ENCODE assay signal across 19 mouse cellular contexts in the genomic region with DNA sequence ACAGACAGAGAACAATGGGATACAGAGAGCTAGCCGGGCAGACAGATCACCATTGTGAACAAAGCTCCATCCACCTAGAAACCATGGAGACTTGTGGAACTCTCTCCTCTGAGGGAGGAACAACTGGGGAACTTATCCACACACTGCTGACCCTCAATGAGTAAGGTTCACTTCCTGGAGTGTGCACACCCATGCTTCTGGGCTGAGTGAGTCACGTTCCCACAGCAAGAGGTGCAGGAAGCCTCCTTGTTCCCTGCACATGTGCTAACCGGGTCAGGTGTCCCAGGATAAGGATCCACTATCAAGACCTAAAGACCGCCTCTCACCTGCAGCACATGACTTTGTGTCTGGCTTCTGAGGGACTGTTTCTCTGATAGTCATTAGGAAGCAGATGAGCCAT. TPM values are rescaled to one million over a fixed set of nuclear protein-coding genes. Genes with fewer than 3 reads are reported as not detected.
DNase-seq lines count a peak whose midpoint lies in the region; ATAC-seq and TF ChIP-seq lines count a peak whose summit lies in the region.
"Had no signal": no experiment of that assay in that cellular context is flagged by ENCODE, and none has a peak within 500 bp of the region (broad histone marks: within the 10 kb centered on the region; RNA-seq: fewer than 3 reads in every experiment).

No protein-coding gene starts in this region.

- H3K9me3 ChIP-seq in heart, embryonic 15.5 days (replicated peaks), result no peaks in the 10 kb centered on the region
- H3K9me3 ChIP-seq in heart, embryonic 10.5 days, result no peaks in the 10 kb centered on the region
- H3K9me3 ChIP-seq in lung, embryonic 14.5 days (ENCODE audit: low read depth, low read length), result no peaks in the 10 kb centered on the region
- H3K9me3 ChIP-seq in intestine, postnatal 0 days (ENCODE audit: control insufficient read depth), result no peaks in the 10 kb centered on the region
- H3K9me3 ChIP-seq in stomach, embryonic 16.5 days (replicated peaks; ENCODE audit: control insufficient read depth, low read length), result no peaks in the 10 kb centered on the region
- H3K9me3 ChIP-seq in midbrain, embryonic 16.5 days (replicated peaks; ENCODE audit: control insufficient read depth, low read length, poor library complexity, severe bottlenecking), result no peaks in the 10 kb centered on the region
- H3K9me3 ChIP-seq: embryonic facial prominence, embryonic 12.5 days had no signal

- no peak overlapping the region for H3K27ac ChIP-seq in heart, embryonic 15.5 days
- no peak overlapping the region for H3K27ac ChIP-seq in heart, embryonic 10.5 days
- peak overlapping the region; percentile 24; the same call in 1 of the 2 replicates for H3K27ac ChIP-seq in lung, embryonic 14.5 days (ENCODE audit: low read depth)
- peak overlapping the region; percentile 81 for H3K27ac ChIP-seq in intestine, postnatal 0 days (ENCODE audit: low read depth, low read length)
- peak overlapping the region; percentile 28 for H3K27ac ChIP-seq in stomach, embryonic 16.5 days (ENCODE audit: low read length)
- no peak overlapping the region for H3K27ac ChIP-seq in midbrain, embryonic 16.5 days (ENCODE audit: low read length)
- H3K27ac ChIP-seq: embryonic facial prominence, embryonic 12.5 days; liver, embryonic 14.5 days had no signal

- TF ChIP-seq CTCF in lung, embryonic 14.5 days (IDR thresholded peaks at IDR 0.05; ENCODE audit: low read depth), result no peak
- TF ChIP-seq CTCF in intestine, postnatal 0 days (IDR thresholded peaks at IDR 0.05; ENCODE audit: low read depth), result no peak

- no peaks in the 10 kb centered on the region for H3K27me3 ChIP-seq in heart, embryonic 15.5 days
- H3K27me3 ChIP-seq in heart, embryonic 10.5 days (ENCODE audit: insufficient read depth, poor library complexity, severe bottlenecking), result no peaks in the 10 kb centered on the region
- no peaks in the 10 kb centered on the region; the same call in 1 of the 2 replicates for H3K27me3 ChIP-seq in lung, embryonic 14.5 days (ENCODE audit: insufficient read depth, low read length)
- H3K27me3 ChIP-seq in intestine, postnatal 0 days (replicated peaks; ENCODE audit: control insufficient read depth, insufficient read depth, low read length), result no peaks in the 10 kb centered on the region
- no peaks in the 10 kb centered on the region for H3K27me3 ChIP-seq in stomach, embryonic 16.5 days (ENCODE audit: control insufficient read depth, insufficient read depth, low read length)
- H3K27me3 ChIP-seq in midbrain, embryonic 16.5 days (ENCODE audit: control insufficient read depth, insufficient read depth, low read depth, low read length), result no peaks in the 10 kb centered on the region
- H3K27me3 ChIP-seq: embryonic facial prominence, embryonic 12.5 days had no signal

- no peak for DNase-seq in heart, embryonic 10.5 days (ENCODE audit: low spot score)
- DNase-seq in lung, embryonic 14.5 days, result no peak
- DNase-seq in lung, postnatal 25 days (ENCODE audit: low spot score), result no peak
- DNase-seq in layer of hippocampus, postnatal 25 days (ENCODE audit: extremely low spot score in 1 of 2, low spot score in 1 of 2), result no peak
- DNase-seq: B cell, adult 2 months; cerebellum, adult 18-20 months; gastrocnemius, postnatal 14 days; heart, postnatal 10 days; kidney, postnatal 14 days; left cerebral cortex, postnatal 4 days; spleen, adult 18-20 months had no signal

- no peak overlapping the region for H3K4me3 ChIP-seq in heart, embryonic 15.5 days
- H3K4me3 ChIP-seq in heart, embryonic 10.5 days, result no peak overlapping the region
- no peak overlapping the region for H3K4me3 ChIP-seq in lung, embryonic 14.5 days (ENCODE audit: low read depth, low read length)
- H3K4me3 ChIP-seq in intestine, postnatal 0 days (ENCODE audit: low read depth, low read length), result no peak overlapping the region
- H3K4me3 ChIP-seq in stomach, embryonic 16.5 days (replicated peaks; ENCODE audit: low read length), result no peak overlapping the region
- H3K4me3 ChIP-seq in midbrain, embryonic 16.5 days (ENCODE audit: low read depth, low read length), result no peak overlapping the region
- H3K4me3 ChIP-seq: embryonic facial prominence, embryonic 12.5 days; myocyte had no signal

- H3K36me3 ChIP-seq in heart, embryonic 15.5 days, result no peaks in the 10 kb centered on the region
- H3K36me3 ChIP-seq in heart, embryonic 10.5 days, result no peaks in the 10 kb centered on the region
- H3K36me3 ChIP-seq in lung, embryonic 14.5 days (ENCODE audit: insufficient read depth), result no peaks in the 10 kb centered on the region
- no peaks in the 10 kb centered on the region; the same call in 1 of the 2 replicates for H3K36me3 ChIP-seq in intestine, postnatal 0 days (ENCODE audit: control insufficient read depth, insufficient read depth)
- no peaks in the 10 kb centered on the region for H3K36me3 ChIP-seq in stomach, embryonic 16.5 days (ENCODE audit: control insufficient read depth, insufficient read depth, low read length)
- no peaks in the 10 kb centered on the region for H3K36me3 ChIP-seq in midbrain, embryonic 16.5 days (ENCODE audit: control insufficient read depth, insufficient read depth, low read length)
- H3K36me3 ChIP-seq: embryonic facial prominence, embryonic 12.5 days had no signal

- no peak overlapping the region for H3K4me2 ChIP-seq in heart, embryonic 15.5 days
- H3K4me2 ChIP-seq in lung, embryonic 14.5 days, result no peak overlapping the region
- H3K4me2 ChIP-seq in intestine, postnatal 0 days (replicated peaks; ENCODE audit: low read depth), result peak overlapping the region; percentile 32; the same call in 1 of the 2 replicates
- H3K4me2 ChIP-seq in stomach, embryonic 16.5 days (ENCODE audit: low read depth, low read length), result no peak overlapping the region
- no peak overlapping the region for H3K4me2 ChIP-seq in midbrain, embryonic 16.5 days (ENCODE audit: low read length)
- H3K4me2 ChIP-seq: embryonic facial prominence, embryonic 12.5 days; midbrain, embryonic 11.5 days had no signal

- H3K4me1 ChIP-seq in heart, embryonic 15.5 days (replicated peaks), result no peaks in the 10 kb centered on the region
- H3K4me1 ChIP-seq in heart, embryonic 10.5 days, result peaks cover 3% of the 10 kb centered on the region; the same call in 1 of the 2 replicates
- H3K4me1 ChIP-seq in lung, embryonic 14.5 days (ENCODE audit: insufficient read depth), result peaks cover 4% of the 10 kb centered on the region; the same call in 1 of the 2 replicates
- 0 out of 2 replicates have a peak, but pooled peaks cover 10% of the 10 kb centered on the region for H3K4me1 ChIP-seq in intestine, postnatal 0 days (replicated peaks; ENCODE audit: control insufficient read depth, insufficient read depth, low read length)
- H3K4me1 ChIP-seq in stomach, embryonic 16.5 days (ENCODE audit: control insufficient read depth, insufficient read depth, low read length), result peaks cover 17% of the 10 kb centered on the region; the same call in 1 of the 2 replicates
- H3K4me1 ChIP-seq in midbrain, embryonic 16.5 days (ENCODE audit: control insufficient read depth, insufficient read depth, low read length), result no peaks in the 10 kb centered on the region
- H3K4me1 ChIP-seq: embryonic facial prominence, embryonic 12.5 days had no signal

- peak; percentile 62; the same call in 1 of the 2 replicates for ATAC-seq in heart, embryonic 15.5 days (replicated peaks; ENCODE audit: insufficient number of reproducible peaks, insufficient read depth, low FRiP score, low read depth)
- peak; percentile 38; the same call in 1 of the 2 replicates for ATAC-seq in lung, embryonic 14.5 days (ENCODE audit: insufficient read depth)
- peak; percentile 90 for ATAC-seq in intestine, postnatal 0 days
- ATAC-seq in stomach, embryonic 16.5 days (ENCODE audit: insufficient read depth, low FRiP score), result peak; percentile 88
- no peak for ATAC-seq in midbrain, embryonic 16.5 days

- no peak overlapping the region for H3K9ac ChIP-seq in heart, embryonic 15.5 days
- H3K9ac ChIP-seq in lung, embryonic 14.5 days, result no peak overlapping the region
- H3K9ac ChIP-seq in intestine, postnatal 0 days (ENCODE audit: low read depth, low read length), result no peak overlapping the region
- no peak overlapping the region for H3K9ac ChIP-seq in stomach, embryonic 16.5 days (ENCODE audit: low read length)
- H3K9ac ChIP-seq in midbrain, embryonic 16.5 days (ENCODE audit: low read depth, low read length), result no peak overlapping the region
- H3K9ac ChIP-seq: embryonic facial prominence, embryonic 12.5 days; liver, embryonic 14.5 days had no signal

- WGBS in heart, embryonic 15.5 days, result 63% methylated on average over 4 of the region's 4 CpGs
- WGBS in heart, embryonic 10.5 days, result 60% methylated on average over 4 of the region's 4 CpGs
- WGBS in lung, embryonic 14.5 days, result 62% methylated on average over 4 of the region's 4 CpGs
- 33% methylated on average over 4 of the region's 4 CpGs for WGBS in intestine, postnatal 0 days
- 65% methylated on average over 4 of the region's 4 CpGs for WGBS in stomach, embryonic 16.5 days
- 77% methylated on average over 4 of the region's 4 CpGs for WGBS in midbrain, embryonic 16.5 days

RNA-seq across cellular contexts. Expression of a gene that starts 9.5 kb away (rescaled TPM):
- polyA plus RNA-seq in heart, embryonic 15.5 days (2015; fragmentation: Nextera tagmentation; extraction: Ambion mirVana), result 1.5 and 1.8 TPM in 2 replicates
- polyA plus RNA-seq in heart, embryonic 10.5 days (2016; fragmentation: Nextera tagmentation; extraction: Ambion mirVana), result 2.1 and 2.2 TPM in 2 replicates
- 1.6 and 2.0 TPM in 2 replicates for polyA plus RNA-seq in lung, embryonic 14.5 days (2014; fragmentation: Nextera tagmentation; extraction: Ambion mirVana)
- polyA plus RNA-seq in intestine, postnatal 0 days (2015; fragmentation: Nextera tagmentation; extraction: Ambion mirVana), result 4.5 and 5.3 TPM in 2 replicates
- 1.1 and 1.7 TPM in 2 replicates for polyA plus RNA-seq in stomach, embryonic 16.5 days (2015; fragmentation: Nextera tagmentation; extraction: Ambion mirVana)
- total RNA-seq in layer of hippocampus, postnatal 25 days (2021), result under 1 TPM; 0.77 to 0.86 TPM
- 1.7 and 2.0 TPM in 2 replicates for polyA plus RNA-seq in midbrain, embryonic 16.5 days (2015; fragmentation: Nextera tagmentation; extraction: Ambion mirVana)

Comparison
In these comparisons a context has a peak if more than half of its experiments do, and no peak if none do; other contexts are left out.
1. H3K27ac ChIP-seq: peak in lung, embryonic 14.5 days (single experiment), intestine, postnatal 0 days (single experiment) and stomach, embryonic 16.5 days (single experiment); none in heart, embryonic 15.5 days (single experiment), heart, embryonic 10.5 days (single experiment) and midbrain, embryonic 16.5 days (single experiment).